Mouse (Mus musculus): ENCODE measurements around the gene Foxj3. TPM values are rescaled to one million over a fixed set of nuclear protein-coding genes. Genes with fewer than 3 reads are reported as not detected.
A peak's percentile ranks its signal among the peaks of the same experiment; 100 is the strongest.

Foxj3 gene
- total and polyA plus RNA-seq, 2 experiments, result 6.2 to 6.7 TPM

- Histone ChIP-seq H3K9ac (ENCODE audit: low read depth, low read length) (peak overlapping the region; percentile 28; the same call in 1 of the 2 replicates), H3K36me3 (ENCODE audit: control insufficient read depth, insufficient read depth, low read length) (no peaks in the 10 kb centered on the region), H3K79me2 (ENCODE audit: control insufficient read depth, insufficient read depth, low read length) (peaks cover 11% of the 10 kb centered on the region), H3K27ac (replicated peaks; ENCODE audit: insufficient read depth, low read depth, low read length) (no peak overlapping the region), H3K4me3 (ENCODE audit: insufficient read depth, low read depth, low read length) (peak overlapping the region; percentile 99), H3K27me3 (ENCODE audit: control insufficient read depth, insufficient read depth, low read length) (no peaks in the 10 kb centered on the region), H3K4me1 (ENCODE audit: control insufficient read depth, insufficient read depth, low read length) (peaks cover 8% of the 10 kb centered on the region; the same call in 1 of the 2 replicates)
- no peak for TF ChIP-seq POLR2A (IDR thresholded peaks at IDR 0.05; ENCODE audit: extremely low read depth, insufficient read depth, low read length)
- TF ChIP-seq CTCF (IDR thresholded peaks at IDR 0.05; ENCODE audit: low read depth, low read length), result no peak
- WGBS, result 5% methylated on average over 10 of the region's 10 CpGs
- DNase-seq (ENCODE audit: extremely low read depth, low read depth, low spot score), result no peak
Observed at GRCm38 (mm10) chr4:119540533-119540890, 3.7 kb downstream of the Foxj3 start.

GRCm38 (mm10) chr4:119550864-119551263, 14.1 kb downstream of the Foxj3 start:
- Histone ChIP-seq H3K27me3 (ENCODE audit: control insufficient read depth, insufficient read depth, low read length) (no peaks in the 10 kb centered on the region), H3K4me3 (ENCODE audit: insufficient read depth, low read depth, low read length) (no peak overlapping the region), H3K79me2 (ENCODE audit: control insufficient read depth, insufficient read depth, low read length) (peaks cover 31% of the 10 kb centered on the region; the same call in 1 of the 2 replicates), H3K27ac (replicated peaks; ENCODE audit: insufficient read depth, low read depth, low read length) (peak overlapping the region; percentile 61; the same call in 1 of the 2 replicates), H3K4me1 (ENCODE audit: control insufficient read depth, insufficient read depth, low read length) (peaks cover 16% of the 10 kb centered on the region; the same call in 1 of the 2 replicates), H3K9ac (ENCODE audit: low read depth, low read length) (no peak overlapping the region), H3K36me3 (ENCODE audit: control insufficient read depth, insufficient read depth, low read length) (no peaks in the 10 kb centered on the region)
- 2% methylated on average over 1 of the region's 1 CpGs for WGBS
- TF ChIP-seq CTCF (IDR thresholded peaks at IDR 0.05; ENCODE audit: low read depth, low read length) (no peak), POLR2A (IDR thresholded peaks at IDR 0.05; ENCODE audit: extremely low read depth, insufficient read depth, low read length) (no peak)
- DNase-seq (ENCODE audit: extremely low read depth, low read depth, low spot score), result peak; percentile 72

GRCm38 (mm10) chr4:119555466-119555865, 18.7 kb downstream of the Foxj3 start:
- 77% methylated on average over 2 of the region's 2 CpGs for WGBS
- no peaks in the 10 kb centered on the region for H3K36me3 ChIP-seq (ENCODE audit: control insufficient read depth, insufficient read depth, low read length)
- peaks cover 20% of the 10 kb centered on the region; the same call in 1 of the 2 replicates for H3K79me2 ChIP-seq (ENCODE audit: control insufficient read depth, insufficient read depth, low read length)
- H3K4me1 ChIP-seq (ENCODE audit: control insufficient read depth, insufficient read depth, low read length), result peaks cover 14% of the 10 kb centered on the region; the same call in 1 of the 2 replicates
- no peak overlapping the region for H3K9ac ChIP-seq (ENCODE audit: low read depth, low read length)
- H3K27me3 ChIP-seq (ENCODE audit: control insufficient read depth, insufficient read depth, low read length), result no peaks in the 10 kb centered on the region
- H3K4me3 ChIP-seq (ENCODE audit: insufficient read depth, low read depth, low read length), result no peak overlapping the region
- H3K27ac ChIP-seq (replicated peaks; ENCODE audit: insufficient read depth, low read depth, low read length), result no peak overlapping the region
- TF ChIP-seq CTCF (IDR thresholded peaks at IDR 0.05; ENCODE audit: low read depth, low read length) (no peak), POLR2A (IDR thresholded peaks at IDR 0.05; ENCODE audit: extremely low read depth, insufficient read depth, low read length) (no peak)
- DNase-seq (ENCODE audit: extremely low read depth, low read depth, low spot score), result no peak

- no peak overlapping the region for H3K27ac ChIP-seq (replicated peaks; ENCODE audit: insufficient read depth, low read depth, low read length)
- H3K9ac ChIP-seq (ENCODE audit: low read depth, low read length), result no peak overlapping the region
- no peak overlapping the region for H3K4me3 ChIP-seq (ENCODE audit: insufficient read depth, low read depth, low read length)
- TF ChIP-seq CTCF (IDR thresholded peaks at IDR 0.05; ENCODE audit: low read depth, low read length), result no peak
- TF ChIP-seq POLR2A (IDR thresholded peaks at IDR 0.05; ENCODE audit: extremely low read depth, insufficient read depth, low read length), result no peak
- H3K79me2 ChIP-seq (ENCODE audit: control insufficient read depth, insufficient read depth, low read length), result peaks cover 13% of the 10 kb centered on the region; the same call in 1 of the 2 replicates
- no peak for DNase-seq (ENCODE audit: extremely low read depth, low read depth, low spot score)
- no peaks in the 10 kb centered on the region for H3K27me3 ChIP-seq (ENCODE audit: control insufficient read depth, insufficient read depth, low read length)
- no peaks in the 10 kb centered on the region; the same call in 1 of the 2 replicates for H3K36me3 ChIP-seq (ENCODE audit: control insufficient read depth, insufficient read depth, low read length)
- H3K4me1 ChIP-seq (ENCODE audit: control insufficient read depth, insufficient read depth, low read length), result peaks cover 2% of the 10 kb centered on the region; the same call in 1 of the 2 replicates
Observed at GRCm38 (mm10) chr4:119563136-119563535, 26.3 kb downstream of the Foxj3 start.

- Histone ChIP-seq H3K27ac (replicated peaks; ENCODE audit: insufficient read depth, low read depth, low read length) (no peak overlapping the region), H3K4me3 (ENCODE audit: insufficient read depth, low read depth, low read length) (no peak overlapping the region), H3K4me1 (ENCODE audit: control insufficient read depth, insufficient read depth, low read length) (no peaks in the 10 kb centered on the region; the same call in 1 of the 2 replicates), H3K9ac (ENCODE audit: low read depth, low read length) (no peak overlapping the region), H3K27me3 (ENCODE audit: control insufficient read depth, insufficient read depth, low read length) (no peaks in the 10 kb centered on the region), H3K79me2 (ENCODE audit: control insufficient read depth, insufficient read depth, low read length) (peaks cover 15% of the 10 kb centered on the region; the same call in 1 of the 2 replicates), H3K36me3 (ENCODE audit: control insufficient read depth, insufficient read depth, low read length) (no peaks in the 10 kb centered on the region; the same call in 1 of the 2 replicates)
- WGBS, result 36% methylated on average over 4 of the region's 4 CpGs
- no peak for DNase-seq (ENCODE audit: extremely low read depth, low read depth, low spot score)
- no peak for TF ChIP-seq CTCF (IDR thresholded peaks at IDR 0.05; ENCODE audit: low read depth, low read length)
- TF ChIP-seq POLR2A (IDR thresholded peaks at IDR 0.05; ENCODE audit: extremely low read depth, insufficient read depth, low read length), result no peak
Observed at GRCm38 (mm10) chr4:119566322-119566835, 29.6 kb downstream of the Foxj3 start.

GRCm38 (mm10) chr4:119572682-119573081, 35.9 kb downstream of the Foxj3 start:
- no peak overlapping the region for H3K4me3 ChIP-seq (ENCODE audit: insufficient read depth, low read depth, low read length)

More at GRCm38 (mm10) chr4:119572682-119573081, 35.9 kb downstream of the Foxj3 start:
- no peak overlapping the region for H3K27ac ChIP-seq (replicated peaks; ENCODE audit: insufficient read depth, low read depth, low read length)
- TF ChIP-seq CTCF (IDR thresholded peaks at IDR 0.05; ENCODE audit: low read depth, low read length) (no peak), POLR2A (IDR thresholded peaks at IDR 0.05; ENCODE audit: extremely low read depth, insufficient read depth, low read length) (no peak)
- peaks cover 8% of the 10 kb centered on the region; the same call in 1 of the 2 replicates for H3K36me3 ChIP-seq (ENCODE audit: control insufficient read depth, insufficient read depth, low read length)
- peaks cover 16% of the 10 kb centered on the region; the same call in 1 of the 2 replicates for H3K79me2 ChIP-seq (ENCODE audit: control insufficient read depth, insufficient read depth, low read length)
- 96% methylated on average over 3 of the region's 3 CpGs for WGBS
- H3K4me1 ChIP-seq (ENCODE audit: control insufficient read depth, insufficient read depth, low read length), result no peaks in the 10 kb centered on the region; the same call in 1 of the 2 replicates
- no peak overlapping the region for H3K9ac ChIP-seq (ENCODE audit: low read depth, low read length)
- no peaks in the 10 kb centered on the region for H3K27me3 ChIP-seq (ENCODE audit: control insufficient read depth, insufficient read depth, low read length)
- no peak for DNase-seq (ENCODE audit: extremely low read depth, low read depth, low spot score)
